Mouse (Mus musculus) midbrain, embryonic 16.5 days (tissue): ENCODE measurements around the gene Prr23a2. TPM values are rescaled to one million over a fixed set of nuclear protein-coding genes. Genes with fewer than 3 reads are reported as not detected.

ENCODE experiments used
- ATAC-seq: fragments of 200-750 bp; cut with Nextera tagmentation; 2 replicates; pipeline ENCODE4 v1.8.0; 2017; ENCODE audit warnings: moderate TSS enrichment
- H3K27ac ChIP-seq: fragments of 300-500 bp; sonication (generic); 2 replicates; pipeline ENCODE4 v1.5.1; 2014; ENCODE audit warnings: mild to moderate bottlenecking, low read length, mixed read lengths
- H3K27me3 ChIP-seq: fragments of 300-500 bp; sonication (generic); 2 replicates; pipeline ENCODE4 v1.6.1; 2014; ENCODE audit warnings: low read depth, low read length, mixed read lengths; ENCODE audit not compliant: control insufficient read depth, insufficient read depth
- H3K36me3 ChIP-seq: fragments of 300-500 bp; sonication (generic); 2 replicates; pipeline ENCODE4 v1.6.1; 2014; ENCODE audit warnings: mild to moderate bottlenecking, low read length, moderate library complexity, mixed read lengths; ENCODE audit not compliant: control insufficient read depth, insufficient read depth
- H3K4me1 ChIP-seq: fragments of 300-500 bp; sonication (generic); 2 replicates; pipeline ENCODE4 v1.6.1; 2014; ENCODE audit warnings: mild to moderate bottlenecking, low read length, mixed read lengths; ENCODE audit not compliant: control insufficient read depth, insufficient read depth
- H3K4me2 ChIP-seq: fragments of 300-500 bp; sonication (generic); 2 replicates; pipeline ENCODE4 v1.6.1; 2014; ENCODE audit warnings: mild to moderate bottlenecking, low read length, mixed read lengths
- H3K4me3 ChIP-seq: fragments of 300-500 bp; sonication (generic); 2 replicates; pipeline ENCODE4 v1.5.1; 2014; ENCODE audit warnings: low read depth, mild to moderate bottlenecking, low read length, moderate library complexity, mixed read lengths
- H3K9ac ChIP-seq: fragments of 300-500 bp; sonication (generic); 2 replicates; pipeline ENCODE4 v1.6.1; 2014; ENCODE audit warnings: low read depth, low read length, mixed read lengths
- H3K9me3 ChIP-seq: fragments of 300-500 bp; sonication (generic); replicated peaks from 2 replicates; pipeline ENCODE4 v1.6.1; 2014; ENCODE audit warnings: mild to moderate bottlenecking, low read length, mixed read lengths; ENCODE audit not compliant: control insufficient read depth, poor library complexity, severe bottlenecking
- WGBS: fragments of 180-500 bp; shearing (Covaris S2); extraction: QIAGEN DNeasy Blood & Tissue Kit; methylation state at CpG from one replicate; pipeline ENCODE4 v1.1.7; 2014; 5-methylcytosine and 5-hydroxymethylcytosine counted together
- polyA plus RNA-seq: library from polyadenylated mRNA; unstranded; fragments of >200 nt; fragmentation: Nextera tagmentation; extraction: Ambion mirVana; gene quantifications from 2 replicates; pipeline ENCODE4 v1.2.1, GENCODE M21; 2015

Prr23a2 gene
- polyA plus RNA-seq, 1 experiment from 2014 or later: not detected

DNA sequence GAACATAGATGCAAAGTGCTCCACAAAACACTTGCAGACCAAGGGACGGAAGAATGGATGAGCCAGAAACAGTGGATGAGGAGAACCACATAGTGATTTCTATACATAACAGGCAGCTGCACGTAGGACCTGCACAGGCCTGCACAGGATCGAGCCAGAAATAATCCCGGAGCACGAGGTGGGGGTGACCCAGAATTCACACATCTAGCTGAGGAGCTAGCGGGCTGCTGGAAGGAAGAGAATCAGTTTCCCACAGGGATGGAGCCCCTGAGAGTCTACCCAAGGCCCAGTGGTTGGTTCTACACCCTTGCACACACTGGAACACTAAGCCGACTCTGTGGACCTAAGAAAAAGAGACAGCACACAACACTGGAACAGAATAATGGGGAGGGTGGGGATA, 32.5 kb upstream of the Prr23a2 start:
- no peak overlapping the region for H3K9ac ChIP-seq
- no peak for ATAC-seq
- H3K4me3 ChIP-seq: no peak overlapping the region
- no peaks in the 10 kb centered on the region for H3K4me1 ChIP-seq
- no peaks in the 10 kb centered on the region for H3K36me3 ChIP-seq
- H3K27ac ChIP-seq: no peak overlapping the region
- 94% methylated on average over 7 of the region's 7 CpGs for WGBS
- H3K4me2 ChIP-seq: no peak overlapping the region
- H3K27me3 ChIP-seq: no peaks in the 10 kb centered on the region
- peaks cover 2% of the 10 kb centered on the region; the same call in 1 of the 2 replicates for H3K9me3 ChIP-seq

DNA sequence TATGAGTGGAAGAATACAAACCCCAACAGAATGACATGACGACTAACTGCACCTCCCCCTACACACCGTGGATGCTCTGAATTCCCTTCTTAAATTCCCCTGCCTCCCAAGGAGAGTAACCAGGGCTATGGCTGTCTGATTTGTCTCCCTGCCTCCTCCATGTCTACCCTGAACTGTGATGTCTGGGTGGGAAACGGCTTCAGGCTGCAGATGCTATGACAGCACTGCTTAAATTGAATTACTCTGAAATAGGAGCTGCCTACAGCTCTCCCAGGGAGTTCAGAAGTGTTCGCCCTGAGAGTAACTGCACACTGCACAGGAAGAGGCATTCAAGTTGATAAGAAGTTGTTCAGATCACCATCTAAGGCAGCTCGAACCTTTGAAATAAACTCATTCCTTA, 26.8 kb upstream of the Prr23a2 start:
- no peak overlapping the region for H3K27ac ChIP-seq
- H3K4me3 ChIP-seq: no peak overlapping the region
- no peak overlapping the region for H3K9ac ChIP-seq
- no peaks in the 10 kb centered on the region for H3K4me1 ChIP-seq
- no peaks in the 10 kb centered on the region for H3K9me3 ChIP-seq
- WGBS: 72% methylated on average over 5 of the region's 5 CpGs
- ATAC-seq: no peak
- H3K4me2 ChIP-seq: no peak overlapping the region
- no peaks in the 10 kb centered on the region for H3K36me3 ChIP-seq
- H3K27me3 ChIP-seq: no peaks in the 10 kb centered on the region

DNA sequence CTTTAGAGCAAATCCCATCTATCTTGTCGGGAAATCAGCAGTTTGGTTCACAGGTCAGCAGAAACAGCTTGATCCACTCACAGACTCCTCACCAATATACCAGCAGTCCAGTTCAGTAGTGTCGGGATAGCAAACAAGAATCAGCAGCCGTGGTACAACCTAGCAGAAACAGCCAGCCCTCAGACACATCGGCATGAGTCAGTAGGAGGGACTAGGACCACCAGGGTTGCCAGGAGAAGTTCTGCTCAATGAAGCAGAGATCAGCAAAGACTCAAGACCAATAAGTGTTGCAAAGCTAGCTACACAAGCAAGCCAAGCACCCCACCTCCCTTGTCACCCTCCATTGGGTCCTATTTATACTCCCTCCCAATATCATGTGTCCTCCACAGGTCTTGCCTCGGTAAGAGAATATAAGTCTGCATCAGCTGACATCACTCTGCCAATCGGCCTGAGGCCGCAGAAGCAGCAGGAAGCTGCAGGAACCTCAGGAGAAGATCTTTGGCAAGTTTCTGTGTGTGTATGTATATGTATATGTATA, 18.7 kb upstream of the Prr23a2 start:
- no peak for ATAC-seq
- Histone ChIP-seq H3K36me3 (no peaks in the 10 kb centered on the region), H3K9ac (no peak overlapping the region), H3K4me1 (no peaks in the 10 kb centered on the region), H3K4me2 (no peak overlapping the region), H3K9me3 (peaks cover 4% of the 10 kb centered on the region; the same call in 1 of the 2 replicates), H3K27me3 (no peaks in the 10 kb centered on the region), H3K4me3 (no peak overlapping the region), H3K27ac (no peak overlapping the region)
- WGBS: 85% methylated on average over 7 of the region's 7 CpGs

DNA sequence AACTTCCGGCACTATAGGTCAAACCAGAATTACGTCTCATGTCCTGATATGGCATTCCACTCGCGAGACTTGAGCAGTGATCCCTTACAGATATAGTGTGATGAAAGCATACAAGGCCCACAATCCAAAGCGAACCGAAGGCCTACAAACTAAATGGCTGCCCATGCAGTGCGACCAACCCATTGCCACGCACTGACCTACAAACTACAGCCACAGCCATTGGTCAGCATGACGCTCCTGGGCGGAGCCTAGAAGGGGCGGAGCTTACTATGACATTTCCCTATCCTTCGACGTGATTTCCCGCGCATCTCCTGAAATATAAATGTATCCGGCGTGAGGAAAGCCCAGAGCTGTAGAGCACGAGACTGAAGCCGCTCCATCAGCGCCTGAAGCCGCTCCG, 14.2 kb upstream of the Prr23a2 start, which contains the start of gene Prr23a1:
Gene Prr23a1 (plus strand): TSS at position 387 of the 400 bp plus-strand sequence.
- H3K4me3 ChIP-seq: peak within 1 kb of the TSS; percentile 6; the same call in 1 of the 2 replicates

DNA sequence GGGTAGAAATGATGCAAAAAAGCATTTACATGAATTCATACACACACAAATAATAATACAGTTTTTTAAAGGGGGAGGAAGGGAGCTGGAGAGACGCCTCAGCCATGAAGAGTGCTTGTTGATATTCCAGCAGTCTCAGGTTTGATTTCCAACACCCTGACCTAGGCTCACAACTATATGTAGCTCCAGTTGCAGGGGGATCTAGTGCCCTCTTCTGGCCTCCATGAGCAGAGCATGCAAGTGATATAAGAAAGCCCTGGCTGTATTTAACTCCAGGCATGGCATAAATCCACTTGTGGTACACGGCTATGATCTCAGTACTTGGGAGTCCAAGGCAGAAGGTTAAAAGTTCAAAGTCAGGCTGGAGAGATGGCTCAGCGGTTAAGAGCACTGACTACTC, 7.2 kb downstream of the Prr23a2 start:
- Histone ChIP-seq H3K4me3 (no peak overlapping the region), H3K4me2 (no peak overlapping the region), H3K27me3 (no peaks in the 10 kb centered on the region), H3K4me1 (no peaks in the 10 kb centered on the region), H3K27ac (no peak overlapping the region), H3K9ac (no peak overlapping the region), H3K9me3 (no peaks in the 10 kb centered on the region), H3K36me3 (no peaks in the 10 kb centered on the region)
- no peak for ATAC-seq
- 70% methylated on average over 3 of the region's 3 CpGs for WGBS

More for the DNA sequence above, 14.2 kb upstream of the Prr23a2 start, which contains the start of gene Prr23a1:
- no peak for ATAC-seq
- Histone ChIP-seq H3K4me1 (no peaks in the 10 kb centered on the region), H3K9me3 (peaks cover 4% of the 10 kb centered on the region; the same call in 1 of the 2 replicates), H3K27ac (no peak within 1 kb of the TSS), H3K9ac (no peak within 1 kb of the TSS), H3K27me3 (no peaks in the 10 kb centered on the region), H3K4me2 (peak within 1 kb of the TSS; percentile 25; the same call in 1 of the 2 replicates), H3K36me3 (no peaks in the 10 kb centered on the region)
- WGBS: 55% methylated on average over 22 of the region's 22 CpGs

DNA sequence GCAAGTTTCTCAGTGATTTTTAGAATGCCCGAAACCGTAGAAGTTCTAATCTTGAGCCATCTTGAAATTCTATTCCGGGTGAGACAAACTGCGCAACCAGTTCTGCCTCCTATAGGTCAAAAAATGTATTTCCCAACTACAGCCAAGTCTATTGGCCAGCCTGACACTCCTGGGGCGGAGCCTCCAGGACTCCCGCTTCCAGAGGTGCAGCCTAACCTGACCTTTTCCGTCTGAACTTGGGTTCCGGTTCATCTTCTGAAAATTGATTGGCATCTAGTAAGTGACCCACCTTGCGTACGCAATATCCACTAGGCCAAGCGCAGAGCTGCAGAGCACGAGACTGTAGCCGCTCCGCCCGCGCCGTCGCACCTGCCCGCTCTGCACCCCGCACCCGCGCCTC, 8.3 kb downstream of the Prr23a2 start, which contains the start of gene Prr23a3:
Gene Prr23a3 (plus strand): TSS at position 197 of the 400 bp plus-strand sequence.
- WGBS: 61% methylated on average over 22 of the region's 22 CpGs
- H3K4me2 ChIP-seq: 0 out of 2 replicates have a peak within 1 kb of the TSS, but pooled peaks have one; percentile 6
- H3K27me3 ChIP-seq: no peaks in the 10 kb centered on the region

DNA sequence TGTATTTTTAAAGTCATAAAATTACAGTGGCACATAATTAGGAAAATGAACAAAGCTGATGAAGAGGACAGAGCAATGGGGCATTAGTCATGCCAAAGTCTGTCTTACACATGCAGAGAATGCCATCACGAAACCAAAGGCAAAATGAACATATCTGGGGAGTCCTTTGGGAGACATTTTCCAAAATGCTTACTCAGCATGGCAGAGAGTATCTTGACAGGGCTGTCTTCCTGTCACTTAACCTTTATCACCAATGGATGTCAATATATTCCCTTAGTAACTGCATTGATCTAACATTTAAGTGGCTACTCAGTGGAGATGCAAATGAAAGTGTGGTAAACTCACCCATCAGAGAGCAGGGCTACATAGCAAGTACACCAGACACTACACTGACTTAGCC, 45.2 kb downstream of the Prr23a2 start:
- H3K36me3 ChIP-seq: no peaks in the 10 kb centered on the region
- H3K27ac ChIP-seq: no peak overlapping the region
- no peak overlapping the region for H3K4me3 ChIP-seq
- 82% methylated on average over 1 of the region's 1 CpGs for WGBS
- H3K9ac ChIP-seq: no peak overlapping the region
- H3K9me3 ChIP-seq: peaks cover 5% of the 10 kb centered on the region; the same call in 1 of the 2 replicates
- H3K27me3 ChIP-seq: no peaks in the 10 kb centered on the region
- H3K4me2 ChIP-seq: no peak overlapping the region
- no peaks in the 10 kb centered on the region for H3K4me1 ChIP-seq
- no peak for ATAC-seq

More for the DNA sequence above, 8.3 kb downstream of the Prr23a2 start, which contains the start of gene Prr23a3:
- Histone ChIP-seq H3K27ac (no peak within 1 kb of the TSS), H3K9me3 (no peaks in the 10 kb centered on the region), H3K36me3 (no peaks in the 10 kb centered on the region), H3K9ac (no peak within 1 kb of the TSS), H3K4me3 (no peak within 1 kb of the TSS), H3K4me1 (no peaks in the 10 kb centered on the region)
- ATAC-seq: no peak

DNA sequence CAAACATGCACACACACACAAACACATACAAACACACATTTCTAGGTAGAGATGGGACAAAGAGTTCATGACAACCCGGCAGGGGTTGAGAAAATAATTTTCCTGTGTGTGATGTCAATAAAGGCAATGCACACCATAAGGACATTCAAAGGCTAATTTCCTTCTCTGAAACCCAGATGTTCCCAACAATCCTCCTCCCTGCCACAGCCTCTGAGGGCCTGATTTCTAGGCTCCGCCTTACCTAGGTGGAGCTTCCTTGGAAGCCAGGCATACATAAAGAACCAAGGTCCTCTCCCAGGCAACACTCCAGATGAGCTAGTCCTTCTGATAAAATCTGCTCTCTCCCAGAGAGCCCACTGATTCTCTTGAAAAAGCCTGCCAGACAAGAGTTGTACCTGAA, 46.5 kb downstream of the Prr23a2 start, which contains the start of gene 7420426K07Rik:
Gene 7420426K07Rik (plus strand): TSS at position 301 of the 400 bp plus-strand sequence.
- WGBS: 92% methylated on average over 2 of the region's 2 CpGs
- Histone ChIP-seq H3K4me1 (no peaks in the 10 kb centered on the region), H3K27ac (no peak within 1 kb of the TSS), H3K9ac (no peak within 1 kb of the TSS), H3K4me3 (no peak within 1 kb of the TSS), H3K4me2 (no peak within 1 kb of the TSS), H3K9me3 (no peaks in the 10 kb centered on the region), H3K36me3 (no peaks in the 10 kb centered on the region), H3K27me3 (no peaks in the 10 kb centered on the region)
- no peak for ATAC-seq
